ENCODE assay signal across 18 mouse cellular contexts in genomic region chr4:66102037-66102436, GRCm38 (mm10).
DNase-seq lines count a peak whose midpoint lies in the region; ATAC-seq and TF ChIP-seq lines count a peak whose summit lies in the region.
"Had no signal": no experiment of that assay in that cellular context is flagged by ENCODE, and none has a peak within 500 bp of the region (broad histone marks: within the 10 kb centered on the region; RNA-seq: fewer than 3 reads in every experiment).

No protein-coding gene starts in this region.

- no peak overlapping the region for H3K4me3 ChIP-seq in forebrain, embryonic 16.5 days (replicated peaks; ENCODE audit: low read length)
- H3K4me3 ChIP-seq in forebrain, embryonic 11.5 days (ENCODE audit: low read depth, low read length): no peak overlapping the region
- no peak overlapping the region for H3K4me3 ChIP-seq in midbrain, postnatal 0 days (ENCODE audit: low read depth, low read length)
- no peak overlapping the region for H3K4me3 ChIP-seq in midbrain, embryonic 16.5 days (ENCODE audit: low read depth, low read length)
- no peak overlapping the region for H3K4me3 ChIP-seq in neural tube, embryonic 13.5 days
- H3K4me3 ChIP-seq in neural tube, embryonic 15.5 days (replicated peaks): no peak overlapping the region
- H3K4me3 ChIP-seq: embryonic facial prominence, embryonic 12.5 days; heart, adult 2 months; heart, embryonic 12.5 days; hindbrain, embryonic 10.5 days had no signal

- peaks cover 3% of the 10 kb centered on the region; the same call in 1 of the 2 replicates for H3K4me1 ChIP-seq in forebrain, embryonic 16.5 days (replicated peaks; ENCODE audit: control insufficient read depth, insufficient read depth, low read length)
- no peaks in the 10 kb centered on the region for H3K4me1 ChIP-seq in forebrain, embryonic 11.5 days (replicated peaks; ENCODE audit: control insufficient read depth, insufficient read depth, low read length)
- no peaks in the 10 kb centered on the region for H3K4me1 ChIP-seq in midbrain, postnatal 0 days (ENCODE audit: insufficient read depth, low read length)
- 0 out of 2 replicates have a peak, but pooled peaks cover 3% of the 10 kb centered on the region for H3K4me1 ChIP-seq in midbrain, embryonic 16.5 days (ENCODE audit: control insufficient read depth, insufficient read depth, low read length)
- peaks cover 8% of the 10 kb centered on the region for H3K4me1 ChIP-seq in neural tube, embryonic 13.5 days (replicated peaks)
- H3K4me1 ChIP-seq in neural tube, embryonic 15.5 days: no peaks in the 10 kb centered on the region
- H3K4me1 ChIP-seq: embryonic facial prominence, embryonic 12.5 days; hindbrain, embryonic 10.5 days had no signal

- no peaks in the 10 kb centered on the region for H3K36me3 ChIP-seq in forebrain, embryonic 16.5 days (ENCODE audit: control insufficient read depth, insufficient read depth)
- no peaks in the 10 kb centered on the region for H3K36me3 ChIP-seq in forebrain, embryonic 11.5 days (ENCODE audit: control insufficient read depth, insufficient read depth, low read length)
- H3K36me3 ChIP-seq in midbrain, postnatal 0 days (ENCODE audit: insufficient read depth, low read length): no peaks in the 10 kb centered on the region
- no peaks in the 10 kb centered on the region for H3K36me3 ChIP-seq in midbrain, embryonic 16.5 days (ENCODE audit: control insufficient read depth, insufficient read depth, low read length)
- H3K36me3 ChIP-seq in neural tube, embryonic 13.5 days: no peaks in the 10 kb centered on the region
- no peaks in the 10 kb centered on the region for H3K36me3 ChIP-seq in neural tube, embryonic 15.5 days
- H3K36me3 ChIP-seq: embryonic facial prominence, embryonic 12.5 days; heart, embryonic 12.5 days; hindbrain, embryonic 10.5 days had no signal

- H3K4me2 ChIP-seq in forebrain, embryonic 16.5 days (ENCODE audit: low read length): no peak overlapping the region
- no peak overlapping the region for H3K4me2 ChIP-seq in forebrain, embryonic 11.5 days (ENCODE audit: low read depth, low read length, severe bottlenecking)
- H3K4me2 ChIP-seq in midbrain, postnatal 0 days (ENCODE audit: low read depth, low read length, poor library complexity, severe bottlenecking): no peak overlapping the region
- no peak overlapping the region for H3K4me2 ChIP-seq in midbrain, embryonic 16.5 days (ENCODE audit: low read length)
- H3K4me2 ChIP-seq in neural tube, embryonic 13.5 days: no peak overlapping the region
- no peak overlapping the region for H3K4me2 ChIP-seq in neural tube, embryonic 15.5 days
- H3K4me2 ChIP-seq: embryonic facial prominence, embryonic 12.5 days; heart, embryonic 12.5 days had no signal

- TF ChIP-seq CTCF in midbrain, postnatal 0 days (IDR thresholded peaks at IDR 0.05): no peak

- no peaks in the 10 kb centered on the region for H3K27me3 ChIP-seq in forebrain, embryonic 16.5 days (replicated peaks; ENCODE audit: control insufficient read depth, insufficient read depth, low read length)
- H3K27me3 ChIP-seq in forebrain, embryonic 11.5 days (ENCODE audit: control insufficient read depth, insufficient read depth, low read length): no peaks in the 10 kb centered on the region
- no peaks in the 10 kb centered on the region for H3K27me3 ChIP-seq in midbrain, postnatal 0 days (ENCODE audit: insufficient read depth, low read length)
- no peaks in the 10 kb centered on the region for H3K27me3 ChIP-seq in midbrain, embryonic 16.5 days (ENCODE audit: control insufficient read depth, insufficient read depth, low read depth, low read length)
- no peaks in the 10 kb centered on the region for H3K27me3 ChIP-seq in neural tube, embryonic 13.5 days
- no peaks in the 10 kb centered on the region for H3K27me3 ChIP-seq in neural tube, embryonic 15.5 days (replicated peaks)
- H3K27me3 ChIP-seq: embryonic facial prominence, embryonic 12.5 days; heart, embryonic 12.5 days had no signal

- no peak for DNase-seq in forebrain, embryonic 11.5 days (ENCODE audit: low spot score)
- DNase-seq in midbrain, postnatal 0 days (ENCODE audit: low spot score): peak; percentile 19
- no peak for DNase-seq in spleen, adult 18-20 months
- DNase-seq: adrenal gland, adult 2 months; adrenal gland, postnatal 25 days; cerebellum, adult 2 months; cerebellum, postnatal 10 days; forebrain, postnatal 0 days; gastrocnemius, postnatal 14 days; heart, adult 2 months had no signal

- no peaks in the 10 kb centered on the region for H3K9me3 ChIP-seq in forebrain, embryonic 16.5 days (ENCODE audit: control insufficient read depth, low read length)
- no peaks in the 10 kb centered on the region for H3K9me3 ChIP-seq in forebrain, embryonic 11.5 days (ENCODE audit: control insufficient read depth, low read length)
- H3K9me3 ChIP-seq in midbrain, postnatal 0 days (ENCODE audit: low read length): no peaks in the 10 kb centered on the region
- H3K9me3 ChIP-seq in midbrain, embryonic 16.5 days (replicated peaks; ENCODE audit: control insufficient read depth, low read length, poor library complexity, severe bottlenecking): no peaks in the 10 kb centered on the region
- H3K9me3 ChIP-seq in neural tube, embryonic 13.5 days: no peaks in the 10 kb centered on the region
- no peaks in the 10 kb centered on the region for H3K9me3 ChIP-seq in neural tube, embryonic 15.5 days (replicated peaks)
- H3K9me3 ChIP-seq: embryonic facial prominence, embryonic 12.5 days; heart, embryonic 12.5 days; hindbrain, embryonic 10.5 days had no signal

- H3K27ac ChIP-seq in forebrain, embryonic 16.5 days (ENCODE audit: low read length): no peak overlapping the region
- no peak overlapping the region for H3K27ac ChIP-seq in forebrain, embryonic 11.5 days (ENCODE audit: low read depth, low read length)
- no peak overlapping the region for H3K27ac ChIP-seq in midbrain, postnatal 0 days (ENCODE audit: low read depth, low read length)
- H3K27ac ChIP-seq in midbrain, embryonic 16.5 days (ENCODE audit: low read length): no peak overlapping the region
- H3K27ac ChIP-seq in neural tube, embryonic 13.5 days (replicated peaks): no peak overlapping the region
- H3K27ac ChIP-seq in neural tube, embryonic 15.5 days (replicated peaks): no peak overlapping the region
- H3K27ac ChIP-seq: embryonic facial prominence, embryonic 12.5 days; heart, adult 2 months; hindbrain, embryonic 10.5 days had no signal

- ATAC-seq in forebrain, embryonic 16.5 days: peak; percentile 36; the same call in 1 of the 2 replicates
- no peak; the same call in 1 of the 2 replicates for ATAC-seq in forebrain, embryonic 11.5 days (replicated peaks; ENCODE audit: low FRiP score)
- no peak for ATAC-seq in midbrain, postnatal 0 days (ENCODE audit: low FRiP score)
- no peak for ATAC-seq in midbrain, embryonic 16.5 days
- peak; percentile 70 for ATAC-seq in neural tube, embryonic 13.5 days (ENCODE audit: low read depth)
- peak; percentile 71 for ATAC-seq in neural tube, embryonic 15.5 days (ENCODE audit: low FRiP score)
- ATAC-seq: forebrain, postnatal 0 days; intestine, embryonic 16.5 days had no signal

- 12% methylated on average over 5 of the region's 5 CpGs for WGBS in forebrain, embryonic 16.5 days
- WGBS in forebrain, embryonic 11.5 days: 28% methylated on average over 5 of the region's 5 CpGs
- 52% methylated on average over 5 of the region's 5 CpGs for WGBS in midbrain, postnatal 0 days
- WGBS in midbrain, embryonic 16.5 days: 51% methylated on average over 5 of the region's 5 CpGs
- WGBS in neural tube, embryonic 13.5 days: 20% methylated on average over 5 of the region's 5 CpGs
- 17% methylated on average over 5 of the region's 5 CpGs for WGBS in neural tube, embryonic 15.5 days

- no peak overlapping the region for H3K9ac ChIP-seq in forebrain, embryonic 16.5 days (replicated peaks; ENCODE audit: low read depth, low read length)
- no peak overlapping the region for H3K9ac ChIP-seq in forebrain, embryonic 11.5 days (ENCODE audit: low read length)
- H3K9ac ChIP-seq in midbrain, postnatal 0 days (replicated peaks; ENCODE audit: low read length, poor library complexity, severe bottlenecking): no peak overlapping the region
- no peak overlapping the region for H3K9ac ChIP-seq in midbrain, embryonic 16.5 days (ENCODE audit: low read depth, low read length)
- H3K9ac ChIP-seq in neural tube, embryonic 13.5 days: no peak overlapping the region
- H3K9ac ChIP-seq in neural tube, embryonic 15.5 days (replicated peaks): no peak overlapping the region
- H3K9ac ChIP-seq: embryonic facial prominence, embryonic 12.5 days; forebrain, postnatal 0 days; heart, embryonic 12.5 days had no signal

Comparison
In these comparisons a context has a peak if more than half of its experiments do, and no peak if none do; other contexts are left out.
1. ATAC-seq: peak in forebrain, embryonic 16.5 days (single experiment), neural tube, embryonic 13.5 days (single experiment) and neural tube, embryonic 15.5 days (single experiment); none in forebrain, embryonic 11.5 days (single experiment), midbrain, postnatal 0 days (single experiment) and midbrain, embryonic 16.5 days (single experiment).